Mouse (Mus musculus) CH12.LX (cell line): ENCODE results near the gene Cma1.

Experiments
- CTCF ChIP-seq, 2 experiments: IDR thresholded peaks in 1 of 2; conservative IDR thresholded peaks in 1 of 2; 2 replicates each; pipeline ENCODE4 v1.5.1; 2011 to 2012; ENCODE audit warnings: low read depth in 2 of 2, low read length in 2 of 2, improper control_type of control experiment in 1 of 2, inconsistent platforms in 1 of 2, mild to moderate bottlenecking in 1 of 2, moderate library complexity in 1 of 2
- EP300 ChIP-seq: IDR thresholded peaks from 2 replicates; pipeline ENCODE4 v1.6.1; 2011; ENCODE audit warnings: low read length, improper control_type of control experiment
- JUND ChIP-seq: conservative IDR thresholded peaks from 2 replicates; pipeline ENCODE4 v1.6.1; 2011; ENCODE audit warnings: low read depth, low read length, improper control_type of control experiment
- MAFK ChIP-seq: IDR thresholded peaks from 2 replicates; pipeline ENCODE4 v1.6.1; 2011; ENCODE audit warnings: low read length, improper control_type of control experiment; ENCODE audit not compliant: insufficient replicate concordance
- MAX ChIP-seq: IDR thresholded peaks from 2 replicates; pipeline ENCODE4 v1.6.1; 2011; ENCODE audit warnings: low read length, improper control_type of control experiment
- MEF2A ChIP-seq: IDR thresholded peaks from 2 replicates; pipeline ENCODE4 v1.6.1; 2014; ENCODE audit warnings: low read depth, mild to moderate bottlenecking, inconsistent platforms, low read length, improper control_type of control experiment, borderline replicate concordance
- POLR2A ChIP-seq: IDR thresholded peaks from 2 replicates; pipeline ENCODE4 v1.6.1; 2011; ENCODE audit warnings: low read depth, mild to moderate bottlenecking, improper control_type of control experiment, low read length
- RCOR1 ChIP-seq: conservative IDR thresholded peaks from 2 replicates; pipeline ENCODE4 v1.6.1; 2012; ENCODE audit warnings: low read depth, mild to moderate bottlenecking, inconsistent platforms, low read length, improper control_type of control experiment
- UBTF ChIP-seq: IDR thresholded peaks from 2 replicates; pipeline ENCODE4 v1.6.1; 2012; ENCODE audit warnings: low read depth, mild to moderate bottlenecking, inconsistent platforms, low read length, improper control_type of control experiment, moderate library complexity
- USF2 ChIP-seq: conservative IDR thresholded peaks from 2 replicates; pipeline ENCODE4 v1.6.1; 2011; ENCODE audit warnings: low read depth, low read length, improper control_type of control experiment
- ZKSCAN1 ChIP-seq: IDR thresholded peaks from 2 replicates; pipeline ENCODE4 v1.6.1; 2012; ENCODE audit warnings: low read depth, inconsistent platforms, low read length, improper control_type of control experiment, borderline replicate concordance
- ZMIZ1 ChIP-seq: IDR thresholded peaks from 2 replicates; pipeline ENCODE4 v1.6.1; 2012; ENCODE audit warnings: low read depth, mild to moderate bottlenecking, inconsistent platforms, low read length, improper control_type of control experiment
- ZNF384 ChIP-seq: IDR thresholded peaks from 2 replicates; pipeline ENCODE4 v1.6.1; 2012; ENCODE audit warnings: low read depth, low read length, improper control_type of control experiment, inconsistent platforms

- no peak for TF ChIP-seq POLR2A
- no peak for TF ChIP-seq RCOR1
- TF ChIP-seq CTCF (conservative IDR thresholded peaks at IDR 0.05 in 1 of 2, IDR thresholded peaks at IDR 0.05 in 1 of 2; ENCODE audit: low read depth in 2 of 2, low read length in 2 of 2) = no peak
- no peak for TF ChIP-seq ZNF384
- TF ChIP-seq MAFK = no peak
- no peak for TF ChIP-seq USF2
- no peak for TF ChIP-seq ZKSCAN1
- TF ChIP-seq MEF2A = no peak
- TF ChIP-seq JUND = no peak
- TF ChIP-seq MAX = no peak
- TF ChIP-seq EP300 = no peak
- TF ChIP-seq ZMIZ1 = no peak
- TF ChIP-seq UBTF = no peak
Measured at GRCm38 (mm10) chr14:55929263-55929997, 15.0 kb downstream of the Cma1 start.
